Mouse (Mus musculus): ENCODE data around the gene Iqcd.

- TF ChIP-seq EP300 (IDR thresholded peaks at IDR 0.05; ENCODE audit: low read depth) (no peak), CTCF (IDR thresholded peaks at IDR 0.05; ENCODE audit: low read depth) (no peak)
These were observed 13.4 kb downstream of the Iqcd start for GRCm38 (mm10) chr5:120602210-120602609.

Measured in liver, embryonic 14.5 days (tissue).